Mouse (Mus musculus): Measurements from ENCODE around the gene Fgfr2. TPM values are rescaled to one million over a fixed set of nuclear protein-coding genes. Genes with fewer than 3 reads are reported as not detected.
"Not testable (repeated sequence)": the region's sequence is repeated elsewhere in the genome, so short reads cannot be mapped to it uniquely, and the experiment has no call there.

The Fgfr2 gene
- total RNA-seq, 2 experiments from 2014 or later = 28.8 to 29.4 TPM

- no peak for DNase-seq (ENCODE audit: extremely low spot score in 1 of 2, low spot score in 2 of 2)
- intact Hi-C loops (cut with DNase I) = no loop called here
Observed at GRCm38 (mm10) chr7:130407622-130408021, 2715.5 kb downstream of the Fgfr2 start.

DNA sequence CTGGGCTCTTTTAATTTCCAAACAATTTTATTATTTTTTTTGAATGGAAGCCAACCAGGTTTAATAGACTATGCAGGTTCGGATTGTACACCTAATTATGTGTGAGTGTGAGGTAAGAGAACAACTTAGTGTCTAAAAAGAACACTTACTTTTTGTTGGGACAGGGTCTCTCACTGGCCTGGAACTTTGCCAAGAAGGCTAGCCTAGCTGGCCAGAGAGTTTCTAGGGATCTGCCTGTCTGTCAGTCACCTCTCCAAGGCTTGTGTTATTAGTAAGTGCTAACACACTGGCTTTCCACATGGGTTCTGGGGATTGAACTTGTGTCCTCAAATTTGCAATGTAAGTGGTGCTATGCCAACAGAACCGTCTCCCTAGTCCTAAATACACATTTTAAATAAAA lies 2719.8 kb downstream of the Fgfr2 start:
- intact Hi-C loops (cut with DNase I) = no loop called here

GRCm38 (mm10) chr7:130394697-130395096 lies 2728.5 kb downstream of the Fgfr2 start:
- no peak for DNase-seq (ENCODE audit: extremely low spot score in 1 of 2, low spot score in 2 of 2)
- intact Hi-C loops (cut with DNase I) = no loop called here

More for the DNA sequence above, 2719.8 kb downstream of the Fgfr2 start:
- DNase-seq (ENCODE audit: extremely low spot score in 1 of 2, low spot score in 2 of 2) = no peak

DNA sequence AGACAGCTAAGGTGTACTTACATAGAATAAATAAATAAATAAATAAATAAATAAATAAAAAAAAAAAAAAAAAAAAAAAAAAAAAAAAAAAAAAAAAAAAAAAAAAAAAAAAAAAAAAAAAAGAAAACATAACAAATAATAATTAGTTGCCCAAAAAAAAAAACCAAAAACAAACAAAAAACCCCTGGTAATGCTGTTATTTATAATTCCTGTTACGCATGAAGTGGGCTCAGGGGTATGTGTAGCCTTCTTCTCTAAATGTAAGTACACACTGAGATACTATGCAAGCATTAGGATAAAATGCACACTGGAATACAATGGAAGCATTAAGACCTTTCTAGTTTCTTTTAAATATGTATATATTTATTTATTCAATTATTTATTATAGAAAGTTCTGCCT lies 2733.1 kb downstream of the Fgfr2 start:
- DNase-seq (ENCODE audit: extremely low spot score in 1 of 2, low spot score in 2 of 2); intact Hi-C loops (cut with DNase I): not testable (repeated sequence)

DNA sequence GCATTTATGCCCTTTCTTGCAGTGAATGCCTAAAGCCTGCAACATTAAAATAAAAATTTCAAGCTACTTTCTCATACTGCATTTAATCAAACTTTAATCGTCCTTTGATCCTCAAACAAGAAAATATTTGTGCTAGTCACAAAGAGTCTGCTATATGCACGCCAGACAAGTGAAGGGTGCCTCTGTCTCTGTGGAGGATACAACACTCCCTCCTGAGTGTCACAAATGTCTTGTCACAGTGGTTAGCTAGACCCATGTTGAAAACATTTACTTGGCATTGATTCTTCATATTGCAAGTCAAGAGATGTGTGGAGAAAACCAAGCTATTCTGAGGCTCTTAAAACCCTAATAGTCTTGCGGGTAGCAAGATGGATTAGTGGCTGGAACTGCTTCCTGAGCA lies 2736.8 kb downstream of the Fgfr2 start:
- intact Hi-C loops (cut with DNase I) = loop anchor here (10.0 kb wide), 1 partner anchor 732 kb away; no protein-coding TSS in a partner anchor
- no peak for DNase-seq (ENCODE audit: extremely low spot score in 1 of 2, low spot score in 2 of 2)

DNA sequence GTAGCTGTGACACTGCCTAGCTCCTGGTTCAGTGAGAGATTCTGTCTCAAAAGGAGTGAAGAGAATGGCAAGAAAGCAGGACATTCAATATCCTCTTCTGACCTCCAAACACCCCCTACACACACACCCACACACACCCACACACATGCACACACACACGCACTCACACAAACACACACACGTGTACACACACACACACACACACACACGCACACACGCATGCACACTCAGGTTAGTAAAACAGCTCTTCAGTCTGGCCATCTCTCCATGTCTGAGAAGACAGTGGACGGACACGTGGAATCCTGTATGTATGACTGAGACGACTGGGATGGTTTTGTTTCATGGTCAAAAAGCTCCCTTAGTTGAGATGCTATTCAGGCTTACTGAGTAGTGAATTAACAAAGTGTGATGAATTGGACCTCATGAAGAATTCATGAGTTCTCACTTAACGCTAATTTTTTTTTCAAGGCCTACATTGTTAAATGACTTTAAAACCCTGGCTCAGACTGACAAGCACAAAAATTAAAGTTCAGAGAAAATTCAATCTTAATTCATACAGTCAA lies 2737.3 kb downstream of the Fgfr2 start:
- intact Hi-C loops (cut with DNase I) = loop anchor here (10.0 kb wide), 1 partner anchor 731 kb away; no protein-coding TSS in a partner anchor
- DNase-seq (ENCODE audit: extremely low spot score in 1 of 2, low spot score in 2 of 2) = no peak

- DNase-seq (ENCODE audit: extremely low spot score in 1 of 2, low spot score in 2 of 2) = no peak
- intact Hi-C loops (cut with DNase I) = loop anchor here (10.0 kb wide), 1 partner anchor 727 kb away; no protein-coding TSS in a partner anchor
Observed at GRCm38 (mm10) chr7:130382126-130382525, 2741.0 kb downstream of the Fgfr2 start.

DNA sequence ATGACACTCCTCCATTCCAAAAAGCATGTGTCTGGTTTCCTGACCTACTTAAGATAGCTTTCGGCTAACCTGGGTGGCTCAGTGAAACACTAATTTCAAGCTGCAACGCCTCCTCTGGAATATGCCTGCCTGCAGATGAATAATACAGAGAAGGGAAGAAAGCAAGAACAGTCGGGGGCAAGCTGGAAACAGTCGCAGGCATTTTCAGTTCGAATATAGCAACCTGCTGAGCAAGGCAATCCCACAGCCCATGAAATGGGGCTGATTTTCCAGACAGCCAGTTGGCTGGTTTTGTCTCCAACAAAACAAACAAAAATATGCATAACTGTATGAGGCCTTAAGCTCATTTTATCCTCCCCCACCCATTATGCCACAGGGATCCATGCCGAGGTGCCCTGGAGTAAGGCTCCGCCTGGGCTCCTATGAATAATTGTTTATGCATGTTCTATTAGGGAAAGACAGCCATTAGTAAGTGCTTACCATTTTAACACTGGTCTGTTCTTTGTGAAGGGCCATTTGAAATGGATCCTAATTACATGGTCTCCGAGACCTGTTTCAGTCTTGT lies 2741.7 kb downstream of the Fgfr2 start:
- intact Hi-C loops (cut with DNase I) = loop anchor here (10.0 kb wide), 1 partner anchor 727 kb away; no protein-coding TSS in a partner anchor

GRCm38 (mm10) chr7:130380769-130381355 lies 2742.3 kb downstream of the Fgfr2 start:
- intact Hi-C loops (cut with DNase I) = loop anchor here (10.0 kb wide), 1 partner anchor 726 kb away; no protein-coding TSS in a partner anchor
- no peak for DNase-seq (ENCODE audit: extremely low spot score in 1 of 2, low spot score in 2 of 2)

More for the DNA sequence above, 2741.7 kb downstream of the Fgfr2 start:
- DNase-seq (ENCODE audit: extremely low spot score in 1 of 2, low spot score in 2 of 2) = peak in 1 of 2 experiments; percentile 40

DNA sequence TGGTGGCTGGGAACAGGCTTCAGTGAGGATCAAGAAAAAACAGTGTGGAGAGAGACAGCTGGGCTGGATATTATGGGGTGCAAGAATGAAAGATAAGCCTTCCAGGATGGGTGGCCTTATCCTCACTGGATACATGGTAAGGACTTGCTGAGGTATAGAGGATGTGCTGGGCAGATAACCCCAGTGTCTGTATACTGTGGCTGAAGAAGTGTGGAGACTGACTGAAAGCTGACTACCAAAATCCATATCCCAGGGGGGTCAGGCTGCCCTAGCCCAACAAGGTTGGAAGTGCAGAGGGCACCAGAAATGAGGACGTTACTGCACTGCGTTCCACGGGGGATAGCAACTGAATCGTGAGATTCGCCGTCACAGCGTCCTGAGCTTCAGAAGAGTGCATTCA lies 2742.8 kb downstream of the Fgfr2 start:
- DNase-seq (ENCODE audit: extremely low spot score in 1 of 2, low spot score in 2 of 2) = no peak
- intact Hi-C loops (cut with DNase I) = loop anchor here (10.0 kb wide), 1 partner anchor 726 kb away; no protein-coding TSS in a partner anchor

DNA sequence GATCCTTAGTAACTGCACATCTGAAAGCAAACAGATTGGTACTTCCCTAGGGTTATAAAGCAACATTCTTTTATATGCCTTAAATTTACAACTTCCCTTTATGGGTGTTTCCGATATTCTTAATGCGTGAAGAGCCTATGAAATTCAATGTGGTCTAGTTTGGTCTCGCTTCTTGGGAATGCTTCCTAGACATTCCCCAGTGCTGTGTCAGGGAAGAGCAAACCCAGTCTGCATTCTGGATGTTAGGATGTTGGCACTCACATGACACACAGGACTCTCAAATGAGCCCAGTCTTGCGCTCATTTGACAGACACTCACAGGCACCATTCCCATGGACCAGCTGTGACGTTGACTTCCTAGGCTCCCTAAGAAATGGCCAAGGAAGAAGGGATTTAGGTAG lies 2743.3 kb downstream of the Fgfr2 start:
- DNase-seq (ENCODE audit: extremely low spot score in 1 of 2, low spot score in 2 of 2) = no peak

GRCm38 (mm10) chr7:130378308-130378707 lies 2744.8 kb downstream of the Fgfr2 start:
- intact Hi-C loops (cut with DNase I) = loop anchor here (10.0 kb wide), 1 partner anchor 114 kb away; no protein-coding TSS in a partner anchor
- no peak for DNase-seq (ENCODE audit: extremely low spot score in 1 of 2, low spot score in 2 of 2)

More for the DNA sequence above, 2743.3 kb downstream of the Fgfr2 start:
- intact Hi-C loops (cut with DNase I) = loop anchor here (10.0 kb wide), 2 partner anchors 115 to 725 kb away; no protein-coding TSS in a partner anchor

DNA sequence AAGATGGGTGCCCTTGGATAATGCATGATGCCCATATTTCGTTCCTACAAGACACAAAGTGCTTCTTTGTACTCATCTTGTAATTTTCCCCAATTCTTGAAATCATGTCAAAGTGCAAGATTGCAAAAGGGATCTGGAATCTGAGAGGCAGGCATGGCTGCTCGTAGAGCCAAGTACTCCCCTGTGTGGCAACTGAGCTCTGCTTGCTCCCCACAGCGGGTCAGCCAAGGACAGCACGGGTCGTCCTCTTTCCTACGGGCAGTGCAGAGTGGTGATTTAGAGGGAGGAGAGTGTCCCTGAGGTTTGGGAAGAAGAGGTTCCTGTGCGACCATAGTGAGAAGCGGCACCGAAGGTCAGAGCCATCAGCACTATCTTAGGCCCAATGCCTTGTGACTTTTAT lies 2748.8 kb downstream of the Fgfr2 start:
- no peak for DNase-seq (ENCODE audit: extremely low spot score in 1 of 2, low spot score in 2 of 2)
- intact Hi-C loops (cut with DNase I) = loop anchor here (10.0 kb wide), 1 partner anchor 110 kb away; no protein-coding TSS in a partner anchor

GRCm38 (mm10) chr7:130368827-130369641 lies 2754.1 kb downstream of the Fgfr2 start:
- DNase-seq (ENCODE audit: extremely low spot score in 1 of 2, low spot score in 2 of 2) = no peak
- intact Hi-C loops (cut with DNase I) = no loop called here

DNA sequence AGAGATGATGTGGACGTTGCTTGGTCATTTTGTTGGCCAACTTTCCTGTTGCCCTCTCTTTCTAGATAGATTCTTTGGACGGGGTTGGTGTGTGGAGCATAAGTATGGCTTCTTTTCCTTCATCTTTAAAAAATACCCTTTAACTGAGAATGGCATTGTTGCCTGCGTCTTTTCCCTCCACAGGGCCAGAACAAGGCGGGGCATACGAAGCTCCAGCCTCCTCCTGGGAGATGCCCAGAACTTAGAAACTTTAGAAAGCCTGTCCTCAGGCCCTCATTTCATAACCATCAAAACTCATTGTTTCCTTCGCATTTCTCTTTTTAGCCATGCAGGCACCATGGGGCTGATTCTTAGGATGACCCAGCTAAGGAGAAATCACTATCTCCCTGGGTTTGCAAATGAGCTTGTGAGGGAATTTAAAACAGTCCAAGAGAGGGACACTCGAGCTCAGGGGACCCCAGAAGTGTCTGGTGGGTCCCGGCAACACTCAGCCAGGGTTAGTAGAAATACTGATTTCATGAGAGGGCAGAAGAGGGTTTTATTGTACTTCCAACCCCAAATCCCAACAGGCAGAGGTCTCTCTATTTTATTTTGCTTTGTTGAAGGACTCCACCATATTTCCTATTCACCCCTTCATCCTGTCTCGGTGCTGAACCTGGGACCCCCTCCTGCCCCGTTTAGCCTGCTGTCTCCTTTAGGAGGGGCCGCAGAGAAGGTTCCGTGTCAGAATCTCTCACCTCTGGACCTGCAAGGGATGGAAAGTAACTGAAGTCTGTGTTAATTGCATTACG lies 2754.9 kb downstream of the Fgfr2 start:
- no peak for DNase-seq (ENCODE audit: extremely low spot score in 1 of 2, low spot score in 2 of 2)
- intact Hi-C loops (cut with DNase I) = no loop called here

DNA sequence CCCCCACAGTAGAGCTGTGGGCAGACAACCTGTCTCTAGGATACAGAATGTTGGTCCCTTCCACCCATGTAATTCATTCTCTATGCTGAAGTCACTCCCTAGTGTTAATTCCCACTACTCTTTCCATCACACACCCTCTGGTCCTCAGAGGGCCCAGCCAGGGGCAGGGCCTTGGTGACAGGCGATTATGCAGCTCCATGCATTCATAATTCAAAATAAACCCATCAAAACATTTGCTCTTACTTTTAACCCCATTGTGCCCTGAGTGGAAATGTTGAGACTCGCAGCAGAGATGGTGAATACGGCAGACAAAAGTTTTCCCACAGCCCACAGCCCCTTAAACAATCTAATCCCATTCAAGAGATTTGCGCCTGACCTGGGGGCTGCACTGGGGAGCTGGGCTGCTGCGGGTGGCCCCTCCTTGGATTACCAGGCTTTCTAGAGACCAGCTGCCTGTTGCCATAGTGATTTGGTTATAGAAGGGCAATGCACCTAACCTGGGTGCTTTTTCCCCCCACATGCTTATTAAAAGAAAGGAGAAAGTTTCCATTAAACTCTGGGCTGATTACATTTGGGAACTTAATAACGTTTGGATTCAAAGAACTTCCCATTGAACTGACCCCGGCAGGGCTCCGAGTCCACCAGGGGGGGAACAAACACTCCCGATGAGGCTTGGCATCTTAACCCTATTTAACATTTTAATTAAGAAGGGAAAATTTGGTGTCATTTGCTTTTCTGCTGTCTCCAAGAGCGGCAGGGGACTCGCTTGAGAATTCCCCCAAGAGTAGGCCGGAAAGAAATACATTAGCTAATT lies 2755.7 kb downstream of the Fgfr2 start:
- DNase-seq (ENCODE audit: extremely low spot score in 1 of 2, low spot score in 2 of 2) = no peak
- intact Hi-C loops (cut with DNase I) = no loop called here

DNA sequence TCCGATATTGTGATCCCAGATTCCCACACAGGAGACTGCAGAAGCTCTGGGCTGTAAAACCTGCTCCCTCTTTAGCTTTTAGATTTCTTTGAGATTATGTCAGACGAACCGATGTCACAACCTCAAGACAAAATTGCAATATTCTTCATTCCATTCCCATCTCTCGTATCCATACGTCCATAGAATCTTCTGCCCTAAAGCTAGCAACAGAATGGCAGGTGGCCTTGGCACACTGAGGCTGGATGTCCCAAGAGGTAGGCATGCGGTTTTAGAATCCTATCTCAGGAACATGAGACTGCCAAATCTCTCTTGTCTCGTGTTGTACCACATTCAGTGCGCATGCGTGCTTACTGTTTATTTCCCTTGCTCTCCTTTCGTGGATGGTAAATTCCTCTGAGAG lies 2757.4 kb downstream of the Fgfr2 start:
- intact Hi-C loops (cut with DNase I) = no loop called here
- DNase-seq (ENCODE audit: extremely low spot score in 1 of 2, low spot score in 2 of 2) = no peak
